Mouse (Mus musculus) neutrophil, adult 83 days (primary cell): ENCODE measurements around the gene Col18a1. TPM values are rescaled to one million over a fixed set of nuclear protein-coding genes. Genes with fewer than 3 reads are reported as not detected.

Source experiments
- total RNA-seq, 2 experiments: library from RNA; stranded (reverse); gene quantifications; one replicate each; pipeline ENCODE4 v1.2.4; 2023

The Col18a1 gene
- not detected for total RNA-seq

DNA sequence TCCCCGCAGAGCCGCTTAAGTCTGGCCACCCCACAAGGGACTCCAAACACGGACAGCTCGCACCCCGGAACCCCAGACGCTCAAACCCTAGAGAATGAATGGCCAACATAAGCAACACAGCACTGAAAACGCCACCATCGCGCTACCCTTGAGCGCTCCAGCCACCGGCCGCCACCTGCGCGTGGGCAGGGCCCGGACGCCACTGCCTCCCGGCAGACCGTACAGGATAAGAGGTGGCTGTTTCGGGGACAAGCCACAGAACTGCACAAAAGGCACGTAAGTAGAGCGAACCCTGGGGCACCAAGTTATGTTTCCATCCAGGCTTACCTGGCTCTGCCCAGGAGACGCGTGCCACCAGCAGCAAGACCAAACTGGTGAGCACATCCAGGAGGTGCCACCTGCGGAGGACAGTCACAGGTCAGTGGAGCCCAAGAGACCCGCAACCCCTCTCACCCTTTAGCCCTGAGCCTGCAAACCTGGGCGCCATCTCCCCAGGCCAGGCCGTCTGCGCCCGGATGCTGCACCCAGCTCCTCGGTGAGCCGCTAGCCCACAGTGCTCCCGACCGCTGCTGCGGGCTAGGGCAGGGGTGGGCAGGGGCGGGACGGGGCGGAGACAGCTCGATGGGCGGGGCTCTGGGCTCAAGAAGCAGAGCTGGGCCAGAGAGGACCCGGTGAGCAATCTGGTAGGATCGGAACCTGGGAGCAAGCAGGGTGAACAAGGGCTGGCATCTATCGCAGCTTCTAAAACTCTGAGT lies at the start of gene Col18a1:
Col18a1 (minus strand) TSS at position 586 of the 755 bp plus-strand sequence.

DNA sequence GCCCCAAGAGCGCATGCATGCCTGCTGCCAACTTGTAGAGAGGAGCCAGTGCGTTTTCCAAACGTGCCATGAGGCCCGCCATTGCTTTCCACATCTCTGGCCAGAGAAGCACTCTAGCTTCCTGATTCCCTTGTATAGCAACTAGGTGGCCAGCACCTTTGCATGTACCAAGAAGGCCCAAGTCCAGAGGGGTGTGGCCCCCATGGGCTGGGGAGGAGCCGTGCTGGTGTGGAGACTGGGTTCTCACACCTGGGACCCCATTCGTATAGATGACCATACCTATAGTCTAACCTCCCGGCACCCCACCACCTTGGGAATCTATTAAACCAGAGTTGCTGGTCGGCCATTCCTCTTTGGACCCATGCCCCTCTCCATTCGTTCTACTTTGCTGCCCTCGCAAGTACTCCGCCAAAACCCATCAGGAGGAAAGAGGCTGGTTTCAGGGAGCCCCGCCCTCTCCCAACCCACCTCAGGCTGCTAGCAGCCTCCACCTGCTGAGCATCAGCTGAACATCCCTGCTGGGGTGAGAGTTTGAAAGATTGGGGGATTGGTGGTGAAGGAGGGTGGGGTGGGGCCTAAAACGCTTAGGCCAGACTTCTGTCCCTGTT lies 134.5 kb downstream of the Col18a1 start, which contains the start of gene Slc19a1:
Slc19a1 (plus strand) TSS at position 474 of the 608 bp plus-strand sequence.

Other genes with a start within 250 kb of the Col18a1 start
- gene Pcbp3, start 204.7 kb downstream of the Col18a1 start, total RNA-seq: 1 to 10 TPM; 2.7 to 4.8 TPM
- gene Slc19a1, start 134.3 kb downstream of the Col18a1 start, total RNA-seq: 1 to 10 TPM; 4.9 to 5.3 TPM
- 10 to 100 TPM; 22.6 to 23.5 TPM for gene Pofut2, start 92.7 kb upstream of the Col18a1 start, total RNA-seq